Mouse (Mus musculus): ENCODE results near the gene Fbxl8. TPM values are rescaled to one million over a fixed set of nuclear protein-coding genes. Genes with fewer than 3 reads are reported as not detected.

Fbxl8 gene
- polyA plus RNA-seq, 1 experiment from 2014 or later: 0.64 TPM

- peak overlapping the region; percentile 67 for H3K27ac ChIP-seq (replicated peaks)
- H3K4me3 ChIP-seq: peak overlapping the region; percentile 57
- H3K4me1 ChIP-seq: peaks cover 30% of the 10 kb centered on the region
- DNase-seq (ENCODE audit: low spot score): peak; percentile 73
- no peaks in the 10 kb centered on the region for H3K9me3 ChIP-seq (replicated peaks)
- 3% methylated on average over 30 of the region's 30 CpGs for WGBS
- H3K27me3 ChIP-seq (ENCODE audit: low read depth, poor library complexity, severe bottlenecking): peaks cover 100% of the 10 kb centered on the region
- peaks cover 14% of the 10 kb centered on the region for H3K36me3 ChIP-seq
Measured at GRCm38 (mm10) chr8:105276292-105277120, 12.1 kb downstream of the Fbxl8 start.

- Histone ChIP-seq H3K27ac (replicated peaks) (no peak overlapping the region), H3K27me3 (ENCODE audit: low read depth, poor library complexity, severe bottlenecking) (peaks cover 100% of the 10 kb centered on the region), H3K36me3 (peaks cover 37% of the 10 kb centered on the region), H3K4me3 (peak overlapping the region; percentile 34), H3K4me1 (peaks cover 30% of the 10 kb centered on the region), H3K9me3 (replicated peaks) (no peaks in the 10 kb centered on the region)
- DNase-seq (ENCODE audit: low spot score): no peak
- 2% methylated on average over 28 of the region's 28 CpGs for WGBS
Measured at GRCm38 (mm10) chr8:105278911-105279334, 14.5 kb downstream of the Fbxl8 start.

GRCm38 (mm10) chr8:105280567-105280966 lies 16.1 kb downstream of the Fbxl8 start:
- Histone ChIP-seq H3K36me3 (peaks cover 49% of the 10 kb centered on the region), H3K9me3 (replicated peaks) (no peaks in the 10 kb centered on the region), H3K4me1 (peaks cover 30% of the 10 kb centered on the region), H3K4me3 (no peak overlapping the region), H3K27ac (replicated peaks) (no peak overlapping the region), H3K27me3 (ENCODE audit: low read depth, poor library complexity, severe bottlenecking) (peaks cover 99% of the 10 kb centered on the region)
- WGBS: 76% methylated on average over 3 of the region's 3 CpGs
- DNase-seq (ENCODE audit: low spot score): no peak

GRCm38 (mm10) chr8:105281821-105282220 lies 17.4 kb downstream of the Fbxl8 start:
- no peak for DNase-seq (ENCODE audit: low spot score)
- Histone ChIP-seq H3K4me3 (no peak overlapping the region), H3K27ac (replicated peaks) (no peak overlapping the region), H3K9me3 (replicated peaks) (no peaks in the 10 kb centered on the region), H3K36me3 (peaks cover 52% of the 10 kb centered on the region), H3K27me3 (ENCODE audit: low read depth, poor library complexity, severe bottlenecking) (peaks cover 88% of the 10 kb centered on the region), H3K4me1 (peaks cover 26% of the 10 kb centered on the region)
- WGBS: 92% methylated on average over 12 of the region's 12 CpGs

GRCm38 (mm10) chr8:105282239-105282638 lies 17.8 kb downstream of the Fbxl8 start:
- Histone ChIP-seq H3K36me3 (peaks cover 52% of the 10 kb centered on the region), H3K27ac (replicated peaks) (no peak overlapping the region), H3K4me3 (no peak overlapping the region), H3K4me1 (peaks cover 28% of the 10 kb centered on the region), H3K9me3 (replicated peaks) (no peaks in the 10 kb centered on the region), H3K27me3 (ENCODE audit: low read depth, poor library complexity, severe bottlenecking) (peaks cover 84% of the 10 kb centered on the region)
- DNase-seq (ENCODE audit: low spot score): no peak
- 89% methylated on average over 4 of the region's 4 CpGs for WGBS

- Histone ChIP-seq H3K36me3 (peaks cover 52% of the 10 kb centered on the region), H3K4me1 (peaks cover 34% of the 10 kb centered on the region), H3K4me3 (no peak overlapping the region), H3K27ac (replicated peaks) (no peak overlapping the region), H3K27me3 (ENCODE audit: low read depth, poor library complexity, severe bottlenecking) (peaks cover 76% of the 10 kb centered on the region), H3K9me3 (replicated peaks) (no peaks in the 10 kb centered on the region)
- DNase-seq (ENCODE audit: low spot score): peak; percentile 53
- WGBS: 24% methylated on average over 23 of the region's 23 CpGs
Measured at GRCm38 (mm10) chr8:105283074-105283473, 18.6 kb downstream of the Fbxl8 start.

GRCm38 (mm10) chr8:105285514-105285913 lies 21.1 kb downstream of the Fbxl8 start:
- 42% methylated on average over 12 of the region's 12 CpGs for WGBS
- Histone ChIP-seq H3K27me3 (ENCODE audit: low read depth, poor library complexity, severe bottlenecking) (peaks cover 61% of the 10 kb centered on the region), H3K9me3 (replicated peaks) (no peaks in the 10 kb centered on the region), H3K4me1 (peaks cover 47% of the 10 kb centered on the region), H3K36me3 (peaks cover 43% of the 10 kb centered on the region), H3K4me3 (no peak overlapping the region), H3K27ac (replicated peaks) (no peak overlapping the region)
- no peak for DNase-seq (ENCODE audit: low spot score)

GRCm38 (mm10) chr8:105286907-105287306 lies 22.5 kb downstream of the Fbxl8 start:
- Histone ChIP-seq H3K27ac (replicated peaks) (no peak overlapping the region), H3K36me3 (peaks cover 35% of the 10 kb centered on the region), H3K27me3 (ENCODE audit: low read depth, poor library complexity, severe bottlenecking) (peaks cover 58% of the 10 kb centered on the region), H3K4me1 (peaks cover 51% of the 10 kb centered on the region), H3K9me3 (replicated peaks) (no peaks in the 10 kb centered on the region), H3K4me3 (no peak overlapping the region)
- DNase-seq (ENCODE audit: low spot score): no peak
- 84% methylated on average over 4 of the region's 4 CpGs for WGBS

GRCm38 (mm10) chr8:105288231-105288630 lies 23.8 kb downstream of the Fbxl8 start:
- Histone ChIP-seq H3K4me1 (peaks cover 49% of the 10 kb centered on the region), H3K9me3 (replicated peaks) (no peaks in the 10 kb centered on the region), H3K27me3 (ENCODE audit: low read depth, poor library complexity, severe bottlenecking) (peaks cover 54% of the 10 kb centered on the region), H3K4me3 (peak overlapping the region; percentile 63), H3K36me3 (peaks cover 21% of the 10 kb centered on the region), H3K27ac (replicated peaks) (no peak overlapping the region)
- DNase-seq (ENCODE audit: low spot score): no peak
- WGBS: 85% methylated on average over 5 of the region's 5 CpGs

- H3K4me1 ChIP-seq: peaks cover 47% of the 10 kb centered on the region
- H3K27me3 ChIP-seq (ENCODE audit: low read depth, poor library complexity, severe bottlenecking): peaks cover 49% of the 10 kb centered on the region
- WGBS: under 1% methylated on average over 53 of the region's 53 CpGs
- peak; percentile 95 for DNase-seq (ENCODE audit: low spot score)
- H3K27ac ChIP-seq (replicated peaks): peak overlapping the region; percentile 95
- peaks cover 15% of the 10 kb centered on the region for H3K36me3 ChIP-seq
- no peaks in the 10 kb centered on the region for H3K9me3 ChIP-seq (replicated peaks)
- H3K4me3 ChIP-seq: peak overlapping the region; percentile 63
Measured at GRCm38 (mm10) chr8:105288958-105289732, 24.7 kb downstream of the Fbxl8 start.

GRCm38 (mm10) chr8:105289805-105290460 lies 25.5 kb downstream of the Fbxl8 start, which contains the start of gene 4931428F04Rik:
TSS of gene 4931428F04Rik (minus strand) at chr8:105289864.
- peaks cover 47% of the 10 kb centered on the region for H3K4me1 ChIP-seq
- H3K9me3 ChIP-seq (replicated peaks): no peaks in the 10 kb centered on the region
- DNase-seq (ENCODE audit: low spot score): peak; percentile 74
- H3K4me3 ChIP-seq: peak within 1 kb of the TSS; percentile 63
- 3% methylated on average over 43 of the region's 43 CpGs for WGBS
- peak within 1 kb of the TSS; percentile 95 for H3K27ac ChIP-seq (replicated peaks)
- peaks cover 9% of the 10 kb centered on the region for H3K36me3 ChIP-seq
- H3K27me3 ChIP-seq (ENCODE audit: low read depth, poor library complexity, severe bottlenecking): peaks cover 42% of the 10 kb centered on the region

- Histone ChIP-seq H3K4me3 (peak overlapping the region; percentile 63), H3K36me3 (peaks cover 1% of the 10 kb centered on the region; the same call in 1 of the 2 replicates), H3K4me1 (peaks cover 42% of the 10 kb centered on the region), H3K27me3 (ENCODE audit: low read depth, poor library complexity, severe bottlenecking) (peaks cover 34% of the 10 kb centered on the region), H3K27ac (replicated peaks) (0 out of 2 replicates have a peak overlapping the region, but pooled peaks have one; percentile 50), H3K9me3 (replicated peaks) (no peaks in the 10 kb centered on the region)
- DNase-seq (ENCODE audit: low spot score): peak; percentile 90
- 5% methylated on average over 31 of the region's 31 CpGs for WGBS
Measured at GRCm38 (mm10) chr8:105290554-105291314, 26.3 kb downstream of the Fbxl8 start.

Data from midbrain, embryonic 10.5 days (tissue).